Mouse (Mus musculus) liver, embryonic 11.5 days (tissue): Measurements from ENCODE around the gene Olfr720. TPM values are rescaled to one million over a fixed set of nuclear protein-coding genes. Genes with fewer than 3 reads are reported as not detected.

Experiments
- ATAC-seq: fragments of 200-750 bp; cut with Nextera tagmentation; replicated peaks from 2 replicates; pipeline ENCODE4 v1.8.0; 2017; ENCODE audit warnings: moderate number of reproducible peaks, mild to moderate bottlenecking, moderate TSS enrichment, moderate library complexity; ENCODE audit not compliant: low FRiP score
- DNase-seq: peaks from one replicate; pipeline ENCODE4 v3.0.0-alpha.2; 2017; ENCODE audit warnings: low spot score
- H3K27ac ChIP-seq: fragments of 300-500 bp; sonication (generic); 2 replicates; pipeline ENCODE4 v1.5.1; 2014; ENCODE audit warnings: mild to moderate bottlenecking, low read depth, low read length, control low read depth
- H3K27me3 ChIP-seq: fragments of 300-500 bp; sonication (generic); replicated peaks from 2 replicates; pipeline ENCODE4 v1.6.1; 2014; ENCODE audit warnings: low read length, mixed read lengths; ENCODE audit not compliant: control insufficient read depth, insufficient read depth
- H3K36me3 ChIP-seq: fragments of 300-500 bp; sonication (generic); 2 replicates; pipeline ENCODE4 v1.6.1; 2014; ENCODE audit warnings: mild to moderate bottlenecking, low read length, moderate library complexity, mixed read lengths; ENCODE audit not compliant: control insufficient read depth, insufficient read depth
- H3K4me1 ChIP-seq: fragments of 300-500 bp; sonication (generic); replicated peaks from 2 replicates; pipeline ENCODE4 v1.6.1; 2014; ENCODE audit warnings: low read length, mixed read lengths; ENCODE audit not compliant: control insufficient read depth, insufficient read depth
- H3K4me2 ChIP-seq: fragments of 300-500 bp; sonication (generic); 2 replicates; pipeline ENCODE4 v1.6.1; 2014; ENCODE audit warnings: mild to moderate bottlenecking, control low read depth, moderate library complexity
- H3K4me3 ChIP-seq: fragments of 300-500 bp; sonication (generic); 2 replicates; pipeline ENCODE4 v1.5.1; 2014; ENCODE audit warnings: low read depth, low read length, control low read depth
- H3K9ac ChIP-seq: fragments of 300-500 bp; sonication (generic); 2 replicates; pipeline ENCODE4 v1.6.1; 2014; ENCODE audit warnings: low read depth, low read length, control low read depth
- H3K9me3 ChIP-seq: fragments of 300-500 bp; sonication (generic); 2 replicates; pipeline ENCODE4 v1.6.1; 2016; ENCODE audit warnings: low read length, inconsistent platforms, mixed read lengths; ENCODE audit not compliant: control insufficient read depth
- WGBS: fragments of 180-500 bp; shearing (Covaris S2); extraction: QIAGEN DNeasy Blood & Tissue Kit; methylation state at CpG from one replicate; pipeline ENCODE4 v1.1.7; 2014; 5-methylcytosine and 5-hydroxymethylcytosine counted together
- polyA plus RNA-seq: library from polyadenylated mRNA; unstranded; fragments of >200 nt; fragmentation: Nextera tagmentation; extraction: Ambion mirVana; gene quantifications from 2 replicates; pipeline ENCODE4 v1.2.1, GENCODE M21; 2014

The Olfr720 gene
- not detected in 2 replicates for polyA plus RNA-seq

- H3K27ac ChIP-seq = no peak within 1 kb of the TSS
- H3K27me3 ChIP-seq = no peaks in the 10 kb centered on the region
- H3K4me1 ChIP-seq = no peaks in the 10 kb centered on the region
- H3K9me3 ChIP-seq = no peaks in the 10 kb centered on the region; the same call in 1 of the 2 replicates
- no peak within 1 kb of the TSS for H3K4me2 ChIP-seq
- DNase-seq (no peak), ATAC-seq (no peak)
- no peak within 1 kb of the TSS for H3K4me3 ChIP-seq
- 73% methylated on average over 4 of the region's 4 CpGs for WGBS
- H3K9ac ChIP-seq = no peak within 1 kb of the TSS
- H3K36me3 ChIP-seq = no peaks in the 10 kb centered on the region
Observed at GRCm38 (mm10) chr14:14186738-14187137, at the start of gene Olfr720. Gene Olfr720 (minus strand): TSS chr14:14186838.

Other genes starting within 250 kb of the Olfr720 start
- gene Atxn7, start 225.4 kb downstream of the Olfr720 start, polyA plus RNA-seq = 3.0 and 4.0 TPM in 2 replicates
- 178 and 191 TPM in 2 replicates for gene Thoc7, start 225.0 kb downstream of the Olfr720 start, polyA plus RNA-seq
- gene Psmd6, start 65.9 kb downstream of the Olfr720 start, polyA plus RNA-seq = 272 and 287 TPM in 2 replicates
- gene Olfr31, start 136.0 kb upstream of the Olfr720 start, polyA plus RNA-seq = not detected in 2 replicates
- 2.8 and 3.3 TPM in 2 replicates for gene Il3ra, start 159.4 kb upstream of the Olfr720 start, polyA plus RNA-seq
- gene Olfr721-ps1, start 214.5 kb upstream of the Olfr720 start, polyA plus RNA-seq = not detected in 2 replicates